Mouse (Mus musculus): ENCODE results near the gene Lelp1. TPM values are rescaled to one million over a fixed set of nuclear protein-coding genes. Genes with fewer than 3 reads are reported as not detected.
A peak's percentile ranks its signal among the peaks of the same experiment; 100 is the strongest.

Lelp1 gene
- total RNA-seq (2021) = not detected in 2 replicates
- long read RNA-seq = 0 reads

DNA sequence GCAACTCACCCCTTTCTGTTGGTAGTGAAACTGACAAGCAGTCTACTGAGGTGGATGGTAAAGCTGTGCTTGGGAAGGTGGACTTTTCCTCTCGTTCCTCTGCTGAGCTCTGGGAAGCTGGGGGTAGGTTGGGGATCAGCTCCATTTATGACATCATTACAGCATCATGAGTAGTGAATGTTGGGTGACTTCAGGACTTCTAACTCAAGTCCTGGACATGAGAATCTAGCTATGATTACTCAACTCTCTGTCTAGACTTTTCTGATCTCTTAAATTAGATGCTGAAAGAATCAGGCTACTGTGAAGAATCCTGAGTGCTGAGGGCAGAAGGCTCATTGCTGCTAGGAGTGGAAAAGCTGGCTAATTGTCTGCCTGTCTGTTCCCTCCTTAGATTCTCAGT, at the start of gene Lelp1:
TSS of gene Lelp1 (minus strand) at position 101 of the 400 bp plus-strand sequence.
- no peak for DNase-seq

DNA sequence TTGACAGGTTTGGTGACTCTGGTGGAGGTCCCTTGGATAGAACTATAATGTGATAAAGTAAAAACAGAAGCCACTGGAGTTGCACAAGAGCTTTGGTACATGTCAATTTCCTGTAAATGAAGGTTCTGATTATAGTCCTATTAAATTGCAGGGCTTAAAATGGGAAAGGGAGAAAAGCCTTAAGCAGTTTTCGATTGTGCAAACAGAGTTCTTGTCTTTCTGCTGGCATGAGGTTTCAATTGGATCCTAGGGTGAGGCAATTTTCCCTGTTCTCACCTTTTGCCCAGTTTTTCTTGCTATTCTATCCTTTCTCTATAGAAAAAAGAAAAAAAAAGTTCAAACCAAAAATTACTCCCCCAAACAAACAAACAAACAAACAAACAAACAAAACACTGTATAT, 34.3 kb upstream of the Lelp1 start:
- DNase-seq = no peak

DNA sequence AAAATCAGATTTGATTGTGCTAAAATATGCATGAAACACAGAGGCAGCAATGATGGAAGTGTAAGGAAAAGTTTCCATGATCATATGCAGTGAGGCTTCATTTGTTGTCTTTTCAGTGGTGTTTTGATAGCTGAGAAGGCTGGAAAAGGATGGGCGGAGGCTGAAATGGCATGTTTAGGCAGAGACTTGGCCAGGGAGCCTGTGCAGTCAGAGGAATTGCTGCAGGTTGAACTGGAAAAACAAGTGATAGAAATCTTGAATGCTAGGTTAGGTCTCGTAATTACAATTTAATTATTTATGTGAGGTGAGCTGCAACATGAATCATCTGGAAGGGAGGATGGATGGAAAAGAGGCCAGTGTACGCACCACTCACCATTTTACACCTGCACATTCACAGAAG, 27.3 kb upstream of the Lelp1 start:
- DNase-seq = no peak

GRCm38 (mm10) chr3:92153322-92153721, 10.8 kb upstream of the Lelp1 start:
- DNase-seq = peak; percentile 45

DNA sequence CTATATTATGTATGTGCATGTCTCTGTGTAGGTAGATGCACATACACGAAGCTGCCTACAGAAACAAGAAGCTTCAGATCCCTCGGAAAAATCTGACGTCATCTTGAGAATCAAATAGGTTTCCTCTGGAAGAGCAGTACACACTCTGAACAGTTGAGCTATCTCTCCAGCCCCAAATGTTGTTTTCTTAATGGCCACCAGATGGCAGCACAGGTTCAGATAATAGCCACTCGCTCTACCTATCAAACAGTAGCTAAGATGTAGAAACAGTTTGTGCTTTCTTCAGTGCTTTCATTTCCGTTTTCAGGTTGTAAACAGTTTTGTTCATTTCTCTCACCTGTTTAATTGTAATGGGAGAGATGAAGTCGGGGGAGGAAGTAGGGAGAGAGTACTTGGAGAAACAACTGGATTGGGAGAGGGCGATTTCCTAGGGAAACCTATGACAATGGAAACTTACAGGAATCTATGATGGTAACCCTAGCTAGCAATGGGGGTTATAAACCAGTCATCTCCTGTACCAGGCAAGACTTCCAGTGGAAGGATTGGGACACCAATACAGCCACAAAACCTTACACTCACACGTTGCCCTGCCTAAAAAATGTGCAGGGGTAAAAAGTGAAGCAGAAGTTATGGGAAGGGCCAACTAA, 8.2 kb upstream of the Lelp1 start:
- peak; percentile 35 for DNase-seq

GRCm38 (mm10) chr3:92147913-92148312, 5.4 kb upstream of the Lelp1 start:
- no peak for DNase-seq

DNA sequence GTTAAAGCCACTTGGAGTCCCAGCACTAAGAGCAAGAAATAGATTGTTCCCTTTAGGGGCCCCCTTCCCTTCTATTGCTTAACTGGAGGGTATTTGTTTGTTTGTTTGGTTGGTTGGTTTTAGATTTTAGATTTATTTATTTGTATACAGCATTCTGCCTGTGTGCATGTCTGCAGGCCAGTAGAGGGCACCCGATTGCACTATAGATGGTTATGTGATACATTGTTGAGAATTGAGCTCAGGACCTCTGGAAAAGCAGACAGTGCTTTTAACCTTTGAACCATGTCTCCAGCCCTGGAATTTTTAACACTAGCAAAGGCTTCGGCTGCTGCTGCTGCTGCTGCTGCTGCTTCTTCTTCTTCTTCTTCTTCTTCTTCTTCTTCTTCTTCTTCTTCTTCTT, 4.9 kb upstream of the Lelp1 start:
- DNase-seq = no peak

GRCm38 (mm10) chr3:92123847-92124246, 18.7 kb downstream of the Lelp1 start, which contains the start of gene Prr9:
TSS of gene Prr9 (minus strand) at chr3:92123947.
- no peak for DNase-seq

DNA sequence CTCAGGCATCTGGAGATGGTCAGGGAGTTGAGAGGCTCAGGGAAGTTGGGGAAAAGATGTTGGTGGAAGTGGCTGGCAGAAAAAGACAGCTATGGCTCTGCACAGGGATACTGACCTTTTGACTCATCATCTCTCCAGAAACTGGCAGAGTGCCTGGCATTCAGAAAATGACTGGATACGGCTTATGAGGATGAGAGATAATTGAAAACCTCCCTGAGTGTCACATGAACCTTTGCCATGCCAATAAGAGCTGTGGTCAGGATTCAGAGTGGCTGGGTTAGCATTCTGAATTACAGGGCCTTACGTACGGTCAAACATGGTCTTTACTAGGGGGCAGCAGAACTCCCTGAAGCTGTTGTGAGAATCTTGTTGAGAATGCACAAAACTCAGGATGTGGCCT, 21.6 kb downstream of the Lelp1 start:
- peak; percentile 46 for DNase-seq

DNA sequence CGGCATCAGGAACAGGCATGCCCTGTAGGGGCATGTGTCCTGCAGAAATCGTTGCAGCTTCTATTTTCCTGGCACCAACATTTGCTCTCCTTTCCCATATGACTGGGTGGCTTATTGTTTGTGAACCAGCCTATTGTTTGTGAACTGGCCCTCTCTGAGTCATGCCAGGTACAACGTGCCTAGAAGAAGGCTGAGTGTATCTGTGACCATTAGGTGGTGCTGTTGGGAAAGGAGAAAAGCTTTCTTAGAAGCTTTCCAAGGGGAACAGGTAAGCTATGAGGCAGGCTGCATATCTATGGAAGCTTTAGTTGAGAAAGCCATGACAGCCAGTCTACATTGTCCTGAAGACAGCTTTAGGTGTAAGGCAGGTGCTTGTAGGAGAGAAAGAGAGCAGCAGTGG, 24.6 kb downstream of the Lelp1 start:
- no peak for DNase-seq

DNA sequence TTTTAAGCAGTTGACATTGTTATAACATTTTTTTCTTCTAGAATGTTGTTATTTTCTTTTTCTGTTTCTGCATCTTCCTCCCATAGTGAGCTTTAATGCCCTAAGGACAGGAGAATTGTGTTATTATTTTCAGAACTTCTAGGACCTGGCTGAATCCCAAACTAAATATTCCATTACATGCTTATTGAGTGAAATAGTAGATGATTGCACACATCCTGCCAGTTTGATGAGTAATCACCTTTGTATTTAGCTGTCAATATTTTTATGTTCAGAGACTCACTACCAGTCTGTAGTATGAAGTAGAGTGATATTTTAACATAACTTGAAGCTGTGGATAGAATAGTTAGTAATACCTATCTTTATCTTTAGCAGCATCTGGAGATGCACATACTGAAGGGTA, 31.0 kb downstream of the Lelp1 start:
- no peak for DNase-seq

GRCm38 (mm10) chr3:92110790-92111189, 31.8 kb downstream of the Lelp1 start:
- DNase-seq = no peak

- peak; percentile 30 for DNase-seq
These were observed 36.0 kb downstream of the Lelp1 start for GRCm38 (mm10) chr3:92106582-92106981.

Other genes starting within 250 kb of the Lelp1 start
- gene Pglyrp3, start 128.2 kb downstream of the Lelp1 start, total RNA-seq (2021) = not detected in 2 replicates
- 0.18 and 0.52 TPM in 2 replicates for gene Lor, start 59.6 kb downstream of the Lelp1 start, total RNA-seq (2021)
- gene Prr9, start 18.8 kb downstream of the Lelp1 start, total RNA-seq (2021) = not detected in 2 replicates
- gene Sprr2a1, start 73.1 kb upstream of the Lelp1 start, total RNA-seq (2021) = not detected in 2 replicates
- gene Sprr2a2, start 73.2 kb upstream of the Lelp1 start, total RNA-seq (2021) = not detected in 2 replicates
- not detected in 2 replicates for gene Sprr2a3, start 142.7 kb upstream of the Lelp1 start, total RNA-seq (2021)
- not detected in 2 replicates for gene Sprr2b, start 173.9 kb upstream of the Lelp1 start, total RNA-seq (2021)
- not detected in 2 replicates for gene Sprr2d, start 196.4 kb upstream of the Lelp1 start, total RNA-seq (2021)
- gene Sprr2e, start 209.4 kb upstream of the Lelp1 start, total RNA-seq (2021) = not detected in 2 replicates
- gene Sprr2f, start 222.4 kb upstream of the Lelp1 start, total RNA-seq (2021) = not detected in 2 replicates
- gene Sprr2h, start 242.9 kb upstream of the Lelp1 start, total RNA-seq (2021) = not detected in 2 replicates